1 mouse cellular context compared by ENCODE assay signal in the genomic region with DNA sequence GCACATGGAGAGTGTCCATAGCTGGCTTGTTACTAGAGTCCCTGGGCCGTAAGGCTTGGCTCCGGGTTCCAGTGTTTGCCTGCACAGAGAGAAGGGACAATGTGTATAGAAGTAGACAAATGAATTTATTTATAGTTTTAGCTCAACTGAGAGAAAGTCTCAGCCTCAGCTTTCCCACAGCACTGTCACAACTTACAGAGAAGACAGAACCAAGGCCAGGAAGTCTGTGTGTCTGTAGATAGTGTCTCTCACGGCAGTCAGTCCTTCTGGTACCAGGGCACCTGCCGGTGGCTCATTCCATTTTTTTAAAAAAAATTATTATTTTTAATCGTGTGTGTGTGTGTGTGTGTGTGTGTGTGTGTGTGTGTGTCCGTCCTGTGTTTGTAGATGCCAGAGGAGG.
TF ChIP-seq lines count a peak whose summit lies in the region.

No protein-coding gene starts in this region.

TF ChIP-seq in CH12.LX, 34 proteins besides CTCF, POLR2A, EP300 and RAD21:
- TF ChIP-seq NRF1 (IDR thresholded peaks at IDR 0.05; ENCODE audit: low read depth, low read length) (no peak), RCOR1 (conservative IDR thresholded peaks at IDR 0.05; ENCODE audit: low read depth, low read length) (no peak), CHD1 (IDR thresholded peaks at IDR 0.05; ENCODE audit: low read depth, low read length) (no peak), NELFE (IDR thresholded peaks at IDR 0.05; ENCODE audit: low read depth, low read length) (no peak), GABPA (IDR thresholded peaks at IDR 0.05; ENCODE audit: insufficient replicate concordance, low read depth, low read length) (no peak), TBP (conservative IDR thresholded peaks at IDR 0.05; ENCODE audit: low read depth, low read length) (no peak), JUN (IDR thresholded peaks at IDR 0.05; ENCODE audit: insufficient read depth, low read depth, low read length) (no peak), KAT2A (IDR thresholded peaks at IDR 0.05; ENCODE audit: insufficient replicate concordance, low read length) (no peak), MAFK (IDR thresholded peaks at IDR 0.05; ENCODE audit: insufficient replicate concordance, low read length) (no peak), MYC (IDR thresholded peaks at IDR 0.05; ENCODE audit: low read depth, low read length) (no peak), USF2 (conservative IDR thresholded peaks at IDR 0.05; ENCODE audit: low read depth, low read length) (no peak), HCFC1 (IDR thresholded peaks at IDR 0.05; ENCODE audit: low read depth, low read length) (no peak)
